Mouse (Mus musculus) B cell, adult 2 months (primary cell): ENCODE data around the gene Fras1.

ENCODE experiments used
- DNase-seq, 2 experiments: peaks; one replicate each; pipeline ENCODE4 v3.0.0; 2022

Gene Fras1

GRCm38 (mm10) chr5:96793953-96794635, 420.3 kb downstream of the Fras1 start:
- DNase-seq: no peak

GRCm38 (mm10) chr5:96795752-96796151, 422.0 kb downstream of the Fras1 start:
- no peak for DNase-seq

- no peak for DNase-seq
These were observed 423.7 kb downstream of the Fras1 start for GRCm38 (mm10) chr5:96797465-96797864.

GRCm38 (mm10) chr5:96799165-96799564, 425.4 kb downstream of the Fras1 start:
- no peak for DNase-seq

- no peak for DNase-seq
These were observed 426.2 kb downstream of the Fras1 start for GRCm38 (mm10) chr5:96799969-96800368.

GRCm38 (mm10) chr5:96802185-96802584, 428.4 kb downstream of the Fras1 start:
- DNase-seq: no peak

- no peak for DNase-seq
These were observed 429.3 kb downstream of the Fras1 start for GRCm38 (mm10) chr5:96803091-96803490.

- no peak for DNase-seq
These were observed 430.5 kb downstream of the Fras1 start for GRCm38 (mm10) chr5:96804304-96804703.

- no peak for DNase-seq
These were observed 431.1 kb downstream of the Fras1 start for GRCm38 (mm10) chr5:96804813-96805212.

GRCm38 (mm10) chr5:96810620-96811019, 436.9 kb downstream of the Fras1 start:
- DNase-seq: no peak

- no peak for DNase-seq
These were observed 451.1 kb downstream of the Fras1 start for GRCm38 (mm10) chr5:96824769-96825327.

- no peak for DNase-seq
These were observed 453.4 kb downstream of the Fras1 start for GRCm38 (mm10) chr5:96827176-96827575.
